Mouse (Mus musculus): ENCODE results near the gene Polk.

- TF ChIP-seq POLR2A (IDR thresholded peaks at IDR 0.05; ENCODE audit: control insufficient read depth, extremely low read depth, insufficient read depth, low read length, poor library complexity) (no peak), CTCF (IDR thresholded peaks at IDR 0.05; ENCODE audit: borderline replicate concordance, control insufficient read depth, extremely low read depth, insufficient read depth, low read length, poor library complexity) (no peak)
These were observed 51.9 kb downstream of the Polk start, which contains the start of gene Gm17622 for GRCm38 (mm10) chr13:96490433-96490832.

All from thymus, adult 2 months (tissue).